Mouse (Mus musculus) cortical plate, adult 2 months (tissue): ENCODE measurements around the gene Top3b. TPM values are rescaled to one million over a fixed set of nuclear protein-coding genes. Genes with fewer than 3 reads are reported as not detected.
"Not testable (repeated sequence)": the region's sequence is repeated elsewhere in the genome, so short reads cannot be mapped to it uniquely, and the experiment has no call there.

Experiments used
- H3K27ac ChIP-seq: fragments of 200-500 bp; 2 replicates; pipeline ENCODE4 v1.5.1; 2012; ENCODE audit warnings: low read length, control low read depth, inconsistent platforms; ENCODE audit not compliant: insufficient read depth
- H3K4me1 ChIP-seq: fragments of 200-500 bp; 2 replicates; pipeline ENCODE4 v1.6.1; 2011; ENCODE audit warnings: low read length; ENCODE audit not compliant: control insufficient read depth, insufficient read depth
- H3K4me3 ChIP-seq: fragments of 200-500 bp; 2 replicates; pipeline ENCODE4 v1.5.1; 2011; ENCODE audit warnings: mild to moderate bottlenecking, low read length, control low read depth; ENCODE audit not compliant: insufficient read depth
- CTCF ChIP-seq: fragments of 200-500 bp; IDR thresholded peaks from 2 replicates; pipeline ENCODE4 v1.5.1; 2011; ENCODE audit warnings: mild to moderate bottlenecking, control low read depth, low read length; ENCODE audit not compliant: insufficient read depth; ENCODE audit errors: extremely low read depth
- POLR2A ChIP-seq: fragments of 200-500 bp; IDR thresholded peaks from 2 replicates; pipeline ENCODE4 v1.6.1; 2011; ENCODE audit warnings: mild to moderate bottlenecking, low read length, control low read depth; ENCODE audit not compliant: insufficient read depth; ENCODE audit errors: extremely low read depth
- polyA plus RNA-seq: library from polyadenylated mRNA; depleted of rRNA; stranded (reverse); fragments of >200 nt; gene quantifications from 2 replicates; pipeline ENCODE4 v1.2.3, GENCODE M21; 2012; rRNA removed

The Top3b gene
- polyA plus RNA-seq, 1 experiment: 81.7 TPM

- TF ChIP-seq POLR2A (no peak), CTCF (no peak)
- Histone ChIP-seq H3K4me3 (no peak overlapping the region), H3K4me1 (peaks cover 12% of the 10 kb centered on the region; the same call in 1 of the 2 replicates), H3K27ac (no peak overlapping the region)
Measured at GRCm38 (mm10) chr16:16924481-16924880, 53.9 kb downstream of the Top3b start.

DNA sequence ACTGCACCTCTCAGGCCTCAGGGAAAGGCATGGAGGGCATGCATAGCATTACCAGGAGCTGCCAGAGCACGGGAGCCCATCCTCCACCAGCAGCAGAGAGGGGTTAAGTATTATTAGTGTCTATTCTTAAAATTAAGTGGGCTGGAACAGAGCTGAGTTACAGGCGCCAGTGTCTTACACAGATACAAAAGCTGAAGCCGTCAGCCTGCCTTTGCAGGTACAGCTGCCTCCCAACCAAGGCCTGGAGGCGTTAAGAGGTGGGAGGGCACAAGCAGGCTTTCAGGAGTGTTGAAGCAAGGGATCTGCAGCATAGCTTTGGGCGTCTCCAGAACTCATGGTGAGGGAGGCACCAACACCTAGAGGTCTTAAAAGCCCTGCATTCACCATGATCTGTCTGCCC is 56.0 kb downstream of the Top3b start:
- H3K4me1 ChIP-seq: peaks cover 9% of the 10 kb centered on the region; the same call in 1 of the 2 replicates
- H3K27ac ChIP-seq: peak overlapping the region; percentile 73
- TF ChIP-seq CTCF (no peak), POLR2A (0 out of 2 replicates have a peak, but pooled peaks have one; percentile 35)
- no peak overlapping the region for H3K4me3 ChIP-seq

- H3K4me3 ChIP-seq, H3K4me1 ChIP-seq: not testable (repeated sequence)
- peak overlapping the region; percentile 83 for H3K27ac ChIP-seq
Measured at GRCm38 (mm10) chr16:16928908-16929307, 58.4 kb downstream of the Top3b start.

- Histone ChIP-seq H3K4me1 (peaks cover 9% of the 10 kb centered on the region; the same call in 1 of the 2 replicates), H3K4me3 (no peak overlapping the region), H3K27ac (peak overlapping the region; percentile 83)
- no peak for TF ChIP-seq CTCF
- TF ChIP-seq POLR2A: no peak
Measured at GRCm38 (mm10) chr16:16930326-16930725, 59.8 kb downstream of the Top3b start.

- 0 out of 2 replicates have a peak overlapping the region, but pooled peaks have one; percentile 83 for H3K27ac ChIP-seq
- TF ChIP-seq POLR2A: no peak
- TF ChIP-seq CTCF: no peak
Measured at GRCm38 (mm10) chr16:16930810-16931296, 60.3 kb downstream of the Top3b start.

DNA sequence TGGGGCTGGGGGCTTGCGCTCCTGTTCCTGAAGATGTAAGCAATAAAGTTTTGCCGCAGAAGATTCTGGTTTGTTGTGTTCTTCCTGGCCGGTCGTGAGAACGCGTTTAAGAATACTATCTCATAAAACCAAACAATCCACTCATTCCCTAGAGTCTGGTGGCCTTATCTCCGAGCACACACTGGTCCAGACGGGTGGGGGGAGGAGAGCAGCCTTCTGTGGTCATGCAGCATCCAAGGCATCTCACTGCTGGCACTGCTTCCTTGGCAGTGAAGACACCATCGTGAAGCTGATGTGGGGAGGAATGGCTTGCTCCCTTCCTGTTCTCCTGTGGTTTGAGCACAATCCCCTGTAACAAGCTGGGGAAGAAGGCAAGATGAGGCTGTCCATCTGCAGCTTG is 69.0 kb downstream of the Top3b start:
- TF ChIP-seq POLR2A (no peak), CTCF (no peak)
- Histone ChIP-seq H3K4me1 (peaks cover 3% of the 10 kb centered on the region; the same call in 1 of the 2 replicates), H3K27ac (no peak overlapping the region), H3K4me3 (no peak overlapping the region)

More at GRCm38 (mm10) chr16:16930810-16931296, 60.3 kb downstream of the Top3b start:
- H3K4me3 ChIP-seq: no peak overlapping the region
- peaks cover 9% of the 10 kb centered on the region; the same call in 1 of the 2 replicates for H3K4me1 ChIP-seq

DNA sequence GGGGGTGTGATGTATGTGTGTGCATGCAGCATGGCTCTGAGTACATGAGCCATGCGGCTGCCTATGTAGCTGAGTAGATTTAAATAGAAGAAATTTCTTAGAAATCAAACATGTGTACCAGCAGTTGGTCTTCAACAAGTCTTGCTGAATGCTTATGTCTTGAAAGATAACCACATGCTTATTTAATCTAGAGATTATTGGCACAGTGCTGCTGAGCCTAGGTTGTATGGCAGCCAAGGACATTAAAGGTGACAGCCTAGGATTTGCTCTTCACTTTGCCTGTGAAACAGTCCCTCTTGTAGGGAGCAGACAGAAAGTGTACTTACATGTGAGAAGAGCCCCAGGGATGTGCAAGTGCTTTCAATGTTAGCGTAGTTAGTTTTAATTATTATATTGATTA is 70.5 kb downstream of the Top3b start:
- TF ChIP-seq POLR2A (no peak), CTCF (no peak)
- H3K4me3 ChIP-seq: no peak overlapping the region
- peaks cover 3% of the 10 kb centered on the region; the same call in 1 of the 2 replicates for H3K4me1 ChIP-seq
- H3K27ac ChIP-seq: no peak overlapping the region

Other genes starting within 250 kb of the Top3b start
- not detected in 2 replicates for gene Olfr19, start 194.3 kb upstream of the Top3b start, polyA plus RNA-seq
- 4.0 and 4.9 TPM in 2 replicates for gene Spag6l, start 41.3 kb upstream of the Top3b start, polyA plus RNA-seq
- gene Igll1, start 6.8 kb upstream of the Top3b start, polyA plus RNA-seq: not detected in 2 replicates
- 0.38 and 0.47 TPM in 2 replicates for gene Vpreb1, start 107 bp downstream of the Top3b start, polyA plus RNA-seq
- gene Ppm1f, start 25.7 kb downstream of the Top3b start, polyA plus RNA-seq: 41.7 and 43.9 TPM in 2 replicates
- 291 and 296 TPM in 2 replicates for gene Mapk1, start 112.6 kb downstream of the Top3b start, polyA plus RNA-seq
- gene Ypel1, start 199.0 kb downstream of the Top3b start, polyA plus RNA-seq: 32.6 and 33.0 TPM in 2 replicates
- 108 and 114 TPM in 2 replicates for gene Ppil2, start 240.5 kb downstream of the Top3b start, polyA plus RNA-seq